Mouse (Mus musculus): ENCODE results near the gene Gldn. TPM values are rescaled to one million over a fixed set of nuclear protein-coding genes. Genes with fewer than 3 reads are reported as not detected.

The Gldn gene
- polyA plus RNA-seq, 1 experiment = 0.22 TPM

Other genes starting within 250 kb of the Gldn start
- 1.9 and 2.1 TPM in 2 replicates for gene Tnfaip8l3, start 218.1 kb upstream of the Gldn start, polyA plus RNA-seq (2012; rRNA removed)
- not detected in 2 replicates for gene Cyp19a1, start 18.4 kb upstream of the Gldn start, polyA plus RNA-seq (2012; rRNA removed)
- gene Dmxl2, start 215.1 kb downstream of the Gldn start, polyA plus RNA-seq (2012; rRNA removed) = 6.5 and 8.1 TPM in 2 replicates

Data from urinary bladder, adult 2 months (tissue).